Mouse (Mus musculus) gastrocnemius, adult 18-20 months (tissue): Measurements from ENCODE around the gene Tas2r138. TPM values are rescaled to one million over a fixed set of nuclear protein-coding genes. Genes with fewer than 3 reads are reported as not detected.
"Not testable (repeated sequence)": the region's sequence is repeated elsewhere in the genome, so short reads cannot be mapped to it uniquely, and the experiment has no call there.

Experiments used
- DNase-seq: peaks from one replicate; pipeline ENCODE4 v3.0.0; 2021; ENCODE audit warnings: low spot score
- long read RNA-seq, 2 experiments: library from polyadenylated mRNA; stranded (forward); transcript quantifications; one replicate each; pipeline ENCODE4 v2.0.0; 2021
- total RNA-seq, 2 experiments: library from RNA; stranded (reverse); gene quantifications; 2 replicates each; pipeline ENCODE4 v1.2.3; 2021

Gene Tas2r138
- not detected for total RNA-seq
- long read RNA-seq, experiment 1: 0 reads
- long read RNA-seq, experiment 2: 0 reads

GRCm38 (mm10) chr6:40613260-40613852, at the start of gene Tas2r138:
Gene Tas2r138, minus strand, starts transcription at chr6:40613310.
- no peak for DNase-seq

DNA sequence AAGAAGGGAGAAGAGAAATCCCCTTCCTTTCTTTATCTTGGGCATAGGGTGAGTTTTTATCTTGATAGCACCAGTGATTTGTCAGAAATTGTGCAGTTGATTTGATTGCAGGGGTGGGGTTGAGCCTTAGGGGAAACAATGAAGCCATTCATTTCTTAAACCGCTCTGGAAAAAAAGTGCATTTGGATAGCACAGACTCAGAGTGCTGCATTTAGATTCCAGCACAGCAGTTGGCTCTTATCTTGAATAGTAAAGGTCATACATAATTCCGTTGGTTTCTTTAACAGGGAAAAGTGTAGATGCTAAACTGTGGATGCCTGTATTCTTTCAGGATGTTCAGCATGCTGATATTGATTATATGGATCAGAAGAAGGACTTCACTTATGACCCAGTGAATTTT, 47.8 kb upstream of the Tas2r138 start:
- DNase-seq: no peak

DNA sequence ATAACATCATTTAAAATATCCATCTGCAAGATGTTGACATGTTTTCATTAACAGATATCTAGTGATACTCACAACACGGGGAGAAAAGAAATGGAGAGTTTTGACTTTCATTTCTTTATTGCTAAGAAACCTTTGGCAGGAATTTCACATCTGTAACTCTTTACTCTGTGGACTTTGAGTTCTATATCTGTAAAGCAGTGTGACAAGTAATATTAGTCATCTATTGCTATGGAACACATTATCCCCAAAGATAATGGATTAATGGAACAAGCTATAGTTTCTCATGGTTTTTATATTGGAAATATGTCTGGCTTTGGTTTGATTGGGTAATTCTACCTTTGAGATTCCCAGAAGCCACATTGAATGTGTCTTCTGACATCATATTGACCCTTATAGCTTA, 37.8 kb upstream of the Tas2r138 start:
- no peak for DNase-seq

DNA sequence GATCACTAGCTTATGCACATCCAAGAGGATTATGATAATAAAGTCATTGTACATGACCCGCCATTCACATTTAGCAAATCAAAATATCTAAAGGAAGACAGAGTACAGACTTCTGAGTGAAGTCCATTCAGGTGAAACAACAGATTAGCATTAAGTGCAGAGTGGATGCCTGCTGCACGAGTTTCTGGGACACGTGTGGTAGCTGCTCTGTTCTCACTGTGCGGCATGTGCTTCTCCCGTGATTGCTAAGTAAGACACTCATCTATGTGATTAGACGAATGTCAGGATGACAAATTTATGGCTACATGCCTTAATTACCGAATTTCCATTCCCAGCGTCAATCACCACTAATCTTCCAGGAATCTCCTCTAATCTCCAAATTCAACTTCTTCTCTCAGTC, 32.6 kb upstream of the Tas2r138 start:
- DNase-seq: no peak

DNA sequence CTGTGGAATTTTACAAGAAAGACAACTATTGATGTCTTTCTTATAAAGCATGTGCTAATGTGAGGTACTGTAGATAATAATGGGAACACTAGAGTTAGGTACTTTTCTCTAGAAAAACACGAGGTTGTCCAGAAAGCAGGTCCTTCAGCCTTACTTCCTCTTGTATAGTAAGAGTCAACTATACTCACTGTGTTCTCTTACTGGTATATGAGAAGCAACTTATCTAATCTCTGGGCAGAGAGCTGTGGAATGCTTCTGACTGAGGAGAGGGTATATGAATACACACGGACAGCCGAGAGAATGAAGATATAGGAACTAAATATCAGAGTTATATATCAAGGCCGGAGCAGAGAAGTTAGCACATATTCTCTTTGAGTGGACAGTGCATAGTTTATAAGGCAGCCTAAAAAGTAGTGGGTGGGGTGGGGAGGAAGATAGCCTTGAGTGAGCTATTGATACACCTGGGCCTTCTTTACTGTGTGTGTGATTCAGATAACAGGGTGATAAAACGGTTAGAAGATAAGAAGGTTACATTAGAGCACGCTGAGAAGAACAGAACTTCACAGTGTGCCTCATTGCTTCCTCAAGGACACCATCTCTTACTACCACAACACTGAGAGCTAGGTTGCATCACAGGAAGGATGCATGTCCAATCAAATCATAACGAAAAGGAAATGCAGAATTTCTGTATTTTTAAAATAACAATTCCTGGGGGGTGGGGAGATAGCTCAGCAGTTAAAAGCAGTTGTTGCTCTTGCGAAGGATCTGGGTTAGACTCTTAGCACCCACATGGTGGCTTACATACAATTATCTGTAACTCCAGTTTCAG, 27.8 kb upstream of the Tas2r138 start:
- no peak for DNase-seq

DNA sequence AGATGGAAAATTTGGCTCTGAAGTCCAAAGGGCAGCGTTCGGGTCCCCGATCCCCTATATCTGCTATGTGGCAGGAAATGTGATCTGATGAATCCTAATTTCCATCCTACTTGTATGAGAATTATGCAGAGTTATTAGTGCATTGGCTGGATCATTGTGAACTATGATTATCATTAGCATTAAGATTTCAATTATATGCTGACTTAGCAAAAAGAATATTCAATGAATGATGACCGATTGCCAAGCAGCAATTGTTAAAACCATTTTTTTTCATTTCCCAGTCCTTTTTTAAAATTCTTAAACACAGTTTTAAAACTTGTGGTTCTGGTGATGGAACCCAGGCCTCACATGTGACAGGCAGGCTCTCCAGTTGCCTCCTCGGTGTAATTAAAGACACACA, 24.6 kb upstream of the Tas2r138 start:
- DNase-seq: no peak

DNA sequence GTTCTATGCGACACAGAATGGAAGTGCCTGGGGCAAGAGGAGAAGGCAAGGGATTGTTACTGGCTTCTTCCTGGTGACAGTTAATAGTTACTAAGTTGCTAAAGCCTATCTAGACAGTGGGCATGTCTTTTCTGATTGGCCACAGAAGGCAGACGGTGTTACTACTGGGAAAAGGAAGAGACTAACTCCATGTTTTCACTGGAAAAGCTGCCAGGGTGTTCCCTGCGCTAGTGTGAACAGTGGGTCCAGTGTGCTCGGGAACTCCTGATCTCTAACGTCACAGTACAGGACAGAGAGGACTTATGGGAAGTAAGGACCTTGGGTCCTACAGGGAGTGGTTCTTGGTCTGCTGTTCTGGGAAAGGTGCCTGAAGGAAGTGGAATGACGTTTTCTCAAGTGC, 22.4 kb upstream of the Tas2r138 start:
- DNase-seq: no peak

- DNase-seq: no peak
Measured at GRCm38 (mm10) chr6:40634640-40635071, 21.5 kb upstream of the Tas2r138 start.

- no peak for DNase-seq
Measured at GRCm38 (mm10) chr6:40628406-40629000, 15.4 kb upstream of the Tas2r138 start, which contains the start of gene Mgam. Gene Mgam, plus strand, starts transcription at chr6:40628831.

DNA sequence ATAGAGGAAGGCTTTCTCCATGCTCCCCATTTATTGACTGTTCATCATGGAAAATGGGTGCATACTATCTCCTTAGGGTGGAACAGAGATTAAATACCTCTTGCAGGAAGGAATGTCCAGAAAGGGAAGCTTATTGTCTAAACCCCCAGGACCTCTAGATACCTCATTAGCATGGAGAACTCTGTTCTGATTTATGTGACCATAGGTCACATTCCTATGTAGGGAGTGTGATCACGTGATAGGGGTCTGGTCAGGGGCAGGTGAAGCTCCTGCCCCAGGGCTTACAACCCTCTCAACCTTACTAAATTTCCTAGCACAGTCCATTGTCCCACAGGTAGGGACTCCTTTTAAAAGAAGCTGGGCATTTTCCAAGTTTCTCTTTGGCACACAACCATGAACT, 13.0 kb upstream of the Tas2r138 start:
- DNase-seq: no peak

GRCm38 (mm10) chr6:40617965-40618364, 4.9 kb upstream of the Tas2r138 start:
- peak; percentile 46 for DNase-seq

GRCm38 (mm10) chr6:40610244-40610643, 2.9 kb downstream of the Tas2r138 start:
- DNase-seq: no peak

DNA sequence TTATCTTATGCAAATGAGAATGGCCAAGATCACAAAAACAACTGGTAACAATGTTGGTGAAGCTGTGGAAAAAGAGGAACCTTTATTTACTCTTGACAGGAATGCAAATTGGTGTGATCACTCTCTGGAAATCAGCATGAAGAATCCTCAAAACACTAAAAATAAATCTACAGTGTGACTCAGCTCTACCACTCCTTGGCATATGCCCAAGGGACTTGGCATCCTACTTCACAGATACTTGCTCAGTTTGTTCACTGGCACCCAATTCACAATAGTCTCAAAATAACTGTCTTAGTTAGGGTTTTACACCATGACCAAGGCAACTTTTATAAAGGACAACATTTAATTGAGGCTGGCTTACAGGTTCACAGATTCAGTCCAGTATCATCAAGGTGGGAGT, 5.7 kb downstream of the Tas2r138 start:
- no peak for DNase-seq

GRCm38 (mm10) chr6:40598546-40598945, 14.6 kb downstream of the Tas2r138 start:
- not testable (repeated sequence) for DNase-seq

DNA sequence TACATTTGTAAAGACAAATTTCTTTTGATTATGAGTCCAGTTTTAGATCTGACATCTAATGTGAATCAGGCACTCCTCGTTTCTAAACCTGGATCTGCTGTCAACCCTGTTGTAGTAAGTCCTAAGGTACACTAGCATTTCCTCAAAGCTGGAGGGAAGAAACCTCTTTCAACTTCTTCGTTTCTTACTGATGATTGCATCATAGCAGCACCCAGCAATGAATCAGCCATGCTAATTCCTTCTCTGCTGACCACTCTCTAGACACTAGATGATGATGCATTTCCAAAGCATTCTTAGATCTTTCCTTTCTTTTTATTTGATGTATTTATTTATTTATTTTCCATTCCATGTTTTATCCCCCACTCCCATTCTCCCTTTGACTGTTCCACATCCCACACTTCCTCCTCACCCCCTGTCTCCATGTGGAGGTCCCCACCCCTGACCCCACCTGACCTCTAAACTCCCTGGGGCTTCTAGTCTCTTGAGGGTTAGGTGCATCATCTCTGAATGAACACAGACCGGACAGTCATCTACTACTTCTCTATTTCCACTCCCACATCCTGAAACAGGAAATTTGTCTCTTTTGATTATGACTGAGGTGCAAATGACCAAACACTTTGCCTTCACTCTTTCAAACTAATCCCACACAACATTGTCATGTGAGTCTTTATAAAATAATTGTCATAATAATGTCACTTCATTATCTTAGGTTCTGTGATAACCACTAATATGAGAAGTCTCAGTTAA, 18.1 kb downstream of the Tas2r138 start:
- DNase-seq: no peak

DNA sequence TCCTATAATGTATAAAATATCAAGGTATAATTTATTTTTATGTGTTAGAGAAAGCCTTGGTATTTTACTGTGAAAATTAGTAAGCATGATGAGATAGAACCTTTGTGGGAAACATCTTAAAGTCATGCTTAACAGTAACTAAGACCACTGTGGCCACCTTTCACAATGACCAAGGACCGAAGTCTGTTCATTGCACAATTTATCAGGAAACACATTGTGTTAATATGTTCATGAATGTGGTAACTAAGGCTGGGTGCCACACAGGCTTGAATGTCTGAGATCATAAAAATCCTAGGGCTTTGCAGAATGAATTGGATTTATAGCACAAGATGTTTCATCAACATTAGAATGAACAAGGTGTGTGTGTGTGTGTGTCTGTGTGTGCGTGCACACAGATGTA, 24.8 kb downstream of the Tas2r138 start:
- no peak for DNase-seq

DNA sequence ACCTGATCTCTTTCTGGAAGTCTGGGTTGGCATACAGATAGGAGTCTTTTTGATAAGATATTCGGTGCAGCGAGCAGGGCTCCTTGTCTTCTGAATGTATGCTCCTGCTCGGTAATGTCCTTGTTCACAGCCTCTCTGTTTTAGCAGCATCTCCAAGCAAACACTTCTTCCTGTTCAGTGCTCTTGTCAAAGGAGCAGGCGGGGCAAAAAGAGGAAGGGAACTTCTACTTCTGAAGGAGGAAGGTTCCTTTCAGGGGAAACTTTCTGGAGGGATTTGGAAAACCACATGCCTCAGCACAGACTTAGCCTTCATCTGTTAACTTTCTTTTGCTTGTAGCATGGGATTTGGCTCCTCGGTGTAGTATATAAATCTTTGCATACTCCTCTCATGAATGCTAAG, 27.5 kb downstream of the Tas2r138 start, which contains the start of gene Clec5a:
Clec5a (minus strand) TSS at position 177 of the 400 bp plus-strand sequence.
- DNase-seq: no peak

GRCm38 (mm10) chr6:40584336-40584735, 28.8 kb downstream of the Tas2r138 start:
- no peak for DNase-seq

DNA sequence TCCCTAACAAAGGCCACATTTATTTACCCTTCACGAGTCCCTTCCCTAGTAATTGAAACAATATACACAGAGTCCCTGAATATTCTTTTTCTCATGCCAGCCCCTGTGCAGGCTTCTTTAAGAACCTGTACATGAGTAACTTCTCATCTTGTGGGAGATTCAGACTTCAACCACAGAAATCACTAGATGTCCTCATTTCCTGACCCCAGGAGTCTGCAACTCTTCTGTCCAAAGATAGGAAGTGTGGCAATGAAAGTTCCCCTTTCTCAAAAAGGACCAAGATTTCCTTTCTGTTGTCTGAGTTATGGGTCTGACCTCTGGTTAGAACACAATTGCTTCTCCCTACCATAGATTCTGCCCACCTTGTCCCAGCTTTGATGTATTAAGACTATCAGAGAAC, 36.8 kb downstream of the Tas2r138 start:
- no peak for DNase-seq

DNA sequence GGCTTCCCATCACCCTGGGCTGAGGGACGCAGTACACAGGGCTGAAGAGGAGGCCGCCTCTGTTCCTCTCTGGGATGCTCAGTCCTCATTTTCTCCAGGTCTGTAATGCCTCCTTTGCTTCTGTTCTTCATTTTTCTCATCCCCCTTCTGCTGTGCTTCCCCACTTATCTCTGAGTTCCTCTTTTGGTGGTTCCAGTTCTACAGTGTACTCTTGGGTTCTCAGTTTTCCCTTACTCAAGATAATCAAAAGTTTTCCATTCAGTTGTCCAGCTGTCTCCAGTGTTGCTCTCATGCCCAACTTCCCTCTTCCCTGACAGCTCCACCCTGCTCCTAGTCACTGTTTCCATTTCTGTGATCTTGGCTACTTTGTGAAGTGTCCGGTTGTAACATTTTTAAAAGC, 39.5 kb downstream of the Tas2r138 start:
- no peak for DNase-seq

DNA sequence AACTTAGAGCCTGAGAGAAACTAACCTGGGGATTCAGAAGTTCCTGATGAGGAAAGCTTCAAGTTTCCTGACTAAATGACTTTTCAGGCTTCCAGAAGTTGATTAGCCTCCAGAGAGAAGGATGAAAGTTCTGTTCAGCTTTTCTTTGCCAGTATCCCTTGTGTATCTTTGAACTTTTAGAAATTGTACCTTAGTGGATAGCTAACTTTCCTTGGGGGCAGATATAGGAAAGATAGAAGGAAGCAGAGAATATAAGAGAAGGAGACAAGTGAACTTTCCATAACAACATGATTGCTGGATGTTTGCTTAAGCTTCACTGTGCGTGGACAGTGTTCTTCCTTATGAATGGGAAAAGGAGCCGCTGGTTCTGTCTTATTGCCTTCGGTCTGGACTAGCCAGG, 43.9 kb downstream of the Tas2r138 start, which contains the start of gene Olfr460:
Olfr460 (plus strand) TSS at position 301 of the 400 bp plus-strand sequence.
- DNase-seq: no peak
